Comparison of ENCODE assay signal across 22 mouse cellular contexts in genomic region chr7:29266931-29267330, GRCm38 (mm10). TPM values are rescaled to one million over a fixed set of nuclear protein-coding genes. Genes with fewer than 3 reads are reported as not detected.
DNase-seq lines count a peak whose midpoint lies in the region; ATAC-seq and TF ChIP-seq lines count a peak whose summit lies in the region.
"Had no signal": no experiment of that assay in that cellular context is flagged by ENCODE, and none has a peak within 500 bp of the region (broad histone marks: within the 10 kb centered on the region; RNA-seq: fewer than 3 reads in every experiment).

No protein-coding gene starts in this region.

- H3K36me3 ChIP-seq in kidney, postnatal 0 days (ENCODE audit: insufficient read depth, low read length): no peaks in the 10 kb centered on the region
- no peaks in the 10 kb centered on the region for H3K36me3 ChIP-seq in stomach, postnatal 0 days (ENCODE audit: control insufficient read depth, insufficient read depth, low read length)
- H3K36me3 ChIP-seq in hindbrain, postnatal 0 days (ENCODE audit: insufficient read depth, low read length): no peaks in the 10 kb centered on the region
- H3K36me3 ChIP-seq: hindbrain, embryonic 15.5 days; limb, embryonic 12.5 days; liver, embryonic 12.5 days; midbrain, embryonic 10.5 days had no signal

- no peaks in the 10 kb centered on the region for H3K9me3 ChIP-seq in kidney, postnatal 0 days (replicated peaks; ENCODE audit: low read length)
- H3K9me3 ChIP-seq in stomach, postnatal 0 days (ENCODE audit: control insufficient read depth, low read length): no peaks in the 10 kb centered on the region
- no peaks in the 10 kb centered on the region for H3K9me3 ChIP-seq in hindbrain, postnatal 0 days (ENCODE audit: low read length)
- H3K9me3 ChIP-seq: hindbrain, embryonic 15.5 days; limb, embryonic 12.5 days; liver, embryonic 12.5 days; midbrain, embryonic 10.5 days had no signal

- H3K4me1 ChIP-seq in kidney, postnatal 0 days (replicated peaks; ENCODE audit: insufficient read depth, low read length): peaks cover 2% of the 10 kb centered on the region; the same call in 1 of the 2 replicates
- peaks cover 8% of the 10 kb centered on the region for H3K4me1 ChIP-seq in stomach, postnatal 0 days (replicated peaks; ENCODE audit: control insufficient read depth, insufficient read depth)
- no peaks in the 10 kb centered on the region for H3K4me1 ChIP-seq in hindbrain, postnatal 0 days (ENCODE audit: insufficient read depth, low read length)
- H3K4me1 ChIP-seq: hindbrain, embryonic 15.5 days; liver, embryonic 12.5 days; midbrain, embryonic 10.5 days had no signal

- peak overlapping the region; percentile 70 for H3K27ac ChIP-seq in kidney, postnatal 0 days
- 0 out of 2 replicates have a peak overlapping the region, but pooled peaks have one; percentile 45 for H3K27ac ChIP-seq in stomach, postnatal 0 days (replicated peaks)
- H3K27ac ChIP-seq in hindbrain, postnatal 0 days: no peak overlapping the region
- H3K27ac ChIP-seq: hindbrain, embryonic 15.5 days; limb, embryonic 12.5 days; liver, embryonic 12.5 days; midbrain, embryonic 10.5 days had no signal

- TF ChIP-seq EP300 in stomach, postnatal 0 days (optimal IDR thresholded peaks at IDR 0.05): peak; percentile 31

- H3K27me3 ChIP-seq in kidney, postnatal 0 days (ENCODE audit: insufficient read depth, low read length): no peaks in the 10 kb centered on the region
- H3K27me3 ChIP-seq in stomach, postnatal 0 days (ENCODE audit: control insufficient read depth, insufficient read depth, low read length): no peaks in the 10 kb centered on the region
- H3K27me3 ChIP-seq in hindbrain, postnatal 0 days (ENCODE audit: insufficient read depth, low read length): no peaks in the 10 kb centered on the region
- H3K27me3 ChIP-seq: hindbrain, embryonic 15.5 days; limb, embryonic 12.5 days; liver, embryonic 12.5 days; Patski had no signal

- H3K4me2 ChIP-seq in kidney, postnatal 0 days (ENCODE audit: low read length): no peak overlapping the region
- H3K4me2 ChIP-seq in stomach, postnatal 0 days (replicated peaks; ENCODE audit: low read depth): no peak overlapping the region
- no peak overlapping the region for H3K4me2 ChIP-seq in hindbrain, postnatal 0 days (ENCODE audit: low read depth, low read length)
- H3K4me2 ChIP-seq: hindbrain, embryonic 15.5 days; limb, embryonic 12.5 days; liver, embryonic 12.5 days had no signal

- DNase-seq in lung, postnatal 25 days (ENCODE audit: low spot score): peak; percentile 61
- DNase-seq in lung, postnatal 10 days: no peak
- peak; percentile 52 for DNase-seq in kidney, adult 18-20 months
- DNase-seq in kidney, postnatal 0 days (ENCODE audit: low spot score): peak; percentile 66
- DNase-seq in stomach, postnatal 0 days (ENCODE audit: low spot score): no peak
- no peak for DNase-seq in cerebellum, adult 9-10 months
- no peak for DNase-seq in hindbrain, postnatal 0 days (ENCODE audit: low spot score)
- no peak for DNase-seq in spleen, adult 12 weeks (ENCODE audit: low spot score)
- DNase-seq: adrenal gland, postnatal 14 days; cerebellum, postnatal 10 days; gastrocnemius, postnatal 10 days; heart, adult 18-20 months; heart, postnatal 4 days; retina, postnatal 1 day had no signal

- H3K4me3 ChIP-seq in kidney, postnatal 0 days (replicated peaks; ENCODE audit: low read depth, low read length): no peak overlapping the region
- H3K4me3 ChIP-seq in stomach, postnatal 0 days (ENCODE audit: low read depth, low read length): no peak overlapping the region
- no peak overlapping the region for H3K4me3 ChIP-seq in hindbrain, postnatal 0 days (ENCODE audit: low read length)
- H3K4me3 ChIP-seq: hindbrain, embryonic 15.5 days; limb, embryonic 12.5 days; liver, embryonic 12.5 days; midbrain, embryonic 10.5 days had no signal

- no peak overlapping the region for H3K9ac ChIP-seq in kidney, postnatal 0 days (ENCODE audit: low read depth, low read length)
- no peak overlapping the region for H3K9ac ChIP-seq in stomach, postnatal 0 days (ENCODE audit: low read length)
- no peak overlapping the region for H3K9ac ChIP-seq in hindbrain, postnatal 0 days (replicated peaks; ENCODE audit: low read length)
- H3K9ac ChIP-seq: hindbrain, embryonic 15.5 days; limb, embryonic 12.5 days; liver, embryonic 12.5 days had no signal

- no peak for TF ChIP-seq CTCF in kidney, postnatal 0 days (IDR thresholded peaks at IDR 0.05; ENCODE audit: low read depth)
- TF ChIP-seq CTCF in stomach, postnatal 0 days (IDR thresholded peaks at IDR 0.05; ENCODE audit: low read depth): no peak
- TF ChIP-seq CTCF in hindbrain, postnatal 0 days (IDR thresholded peaks at IDR 0.05; ENCODE audit: low read depth): no peak

- WGBS in kidney, postnatal 0 days: 32% methylated on average over 4 of the region's 4 CpGs
- WGBS in stomach, postnatal 0 days: 48% methylated on average over 4 of the region's 4 CpGs
- 53% methylated on average over 4 of the region's 4 CpGs for WGBS in hindbrain, postnatal 0 days

- ATAC-seq in kidney, postnatal 0 days (replicated peaks; ENCODE audit: low FRiP score, low read depth): peak; percentile 78
- ATAC-seq in stomach, postnatal 0 days (ENCODE audit: low FRiP score, low TSS enrichment): peak; percentile 32; the same call in 1 of the 2 replicates
- no peak for ATAC-seq in hindbrain, postnatal 0 days
- ATAC-seq: liver, embryonic 12.5 days; Patski had no signal

RNA-seq across cellular contexts. Expression of gene Spint2, which starts 14.8 kb away (rescaled TPM):
- polyA plus RNA-seq in kidney, postnatal 0 days (2015; fragmentation: Nextera tagmentation; extraction: Ambion mirVana): 460 and 496 TPM in 2 replicates
- polyA plus RNA-seq in stomach, postnatal 0 days (2015; fragmentation: Nextera tagmentation; extraction: Ambion mirVana): 638 and 692 TPM in 2 replicates
- 33.4 and 38.6 TPM in 2 replicates for total RNA-seq in hindbrain, postnatal 0 days (2014; rRNA removed)
- polyA plus RNA-seq in hindbrain, postnatal 0 days (2015; fragmentation: Nextera tagmentation; extraction: Ambion mirVana): 123 and 133 TPM in 2 replicates

RNA-seq across cellular contexts. Expression of gene 2200002D01Rik, which starts 18.7 kb away (rescaled TPM):
- polyA plus RNA-seq in kidney, postnatal 0 days (2015; fragmentation: Nextera tagmentation; extraction: Ambion mirVana): 23.7 and 24.1 TPM in 2 replicates
- 192 and 201 TPM in 2 replicates for polyA plus RNA-seq in stomach, postnatal 0 days (2015; fragmentation: Nextera tagmentation; extraction: Ambion mirVana)
- not detected in 2 replicates for total RNA-seq in hindbrain, postnatal 0 days (2014; rRNA removed)
- 0.91 and 1.4 TPM in 2 replicates for polyA plus RNA-seq in hindbrain, postnatal 0 days (2015; fragmentation: Nextera tagmentation; extraction: Ambion mirVana)
- total RNA-seq: layer of hippocampus, postnatal 14 days; midbrain, postnatal 0 days had no signal

RNA-seq across cellular contexts. Expression of gene Ppp1r14a, which starts 22.2 kb away (rescaled TPM):
- 21.6 and 25.0 TPM in 2 replicates for polyA plus RNA-seq in kidney, postnatal 0 days (2015; fragmentation: Nextera tagmentation; extraction: Ambion mirVana)
- polyA plus RNA-seq in stomach, postnatal 0 days (2015; fragmentation: Nextera tagmentation; extraction: Ambion mirVana): 53.3 and 64.8 TPM in 2 replicates
- total RNA-seq in hindbrain, postnatal 0 days (2014; rRNA removed): 3.4 and 8.4 TPM in 2 replicates
- polyA plus RNA-seq in hindbrain, postnatal 0 days (2015; fragmentation: Nextera tagmentation; extraction: Ambion mirVana): 3.2 and 3.4 TPM in 2 replicates
- total RNA-seq: neutrophil, adult 5-6 weeks had no signal

RNA-seq across cellular contexts. Expression of gene Yif1b, which starts 28.8 kb away (rescaled TPM):
- polyA plus RNA-seq in kidney, postnatal 0 days (2015; fragmentation: Nextera tagmentation; extraction: Ambion mirVana): 121 and 131 TPM in 2 replicates
- 62.8 and 74.1 TPM in 2 replicates for polyA plus RNA-seq in stomach, postnatal 0 days (2015; fragmentation: Nextera tagmentation; extraction: Ambion mirVana)
- 125 and 131 TPM in 2 replicates for total RNA-seq in hindbrain, postnatal 0 days (2014; rRNA removed)
- 122 and 130 TPM in 2 replicates for polyA plus RNA-seq in hindbrain, postnatal 0 days (2015; fragmentation: Nextera tagmentation; extraction: Ambion mirVana)

RNA-seq across cellular contexts. Expression of gene Kcnk6, which starts 34.6 kb away (rescaled TPM):
- polyA plus RNA-seq in kidney, postnatal 0 days (2015; fragmentation: Nextera tagmentation; extraction: Ambion mirVana): 0.87 and 0.88 TPM in 2 replicates
- polyA plus RNA-seq in stomach, postnatal 0 days (2015; fragmentation: Nextera tagmentation; extraction: Ambion mirVana): 2.4 and 3.0 TPM in 2 replicates
- 5.2 and 6.1 TPM in 2 replicates for total RNA-seq in hindbrain, postnatal 0 days (2014; rRNA removed)
- 0.92 and 1.5 TPM in 2 replicates for polyA plus RNA-seq in hindbrain, postnatal 0 days (2015; fragmentation: Nextera tagmentation; extraction: Ambion mirVana)
- polyA plus RNA-seq: Patski had no signal

Comparison
In these comparisons a context has a peak if more than half of its experiments do, and no peak if none do; other contexts are left out.
1. DNase-seq: peak in lung, postnatal 25 days (single experiment), kidney, adult 18-20 months (single experiment) and kidney, postnatal 0 days (single experiment); none in lung, postnatal 10 days (single experiment), stomach, postnatal 0 days (single experiment), cerebellum, adult 9-10 months (single experiment), hindbrain, postnatal 0 days (single experiment) and spleen, adult 12 weeks (single experiment).
2. RNA of gene 2200002D01Rik, which starts 18.7 kb away (polyA plus RNA-seq): 192 to 201 TPM in stomach, postnatal 0 days and 23.7 to 24.1 TPM in kidney, postnatal 0 days; 0.91 to 1.4 TPM in hindbrain, postnatal 0 days; every median in the first group is over 10 times any median in the second.